Mouse (Mus musculus) retina, embryonic 14.5 days (tissue): Measurements from ENCODE around the gene Olfr594.
"Not testable (repeated sequence)": the region's sequence is repeated elsewhere in the genome, so short reads cannot be mapped to it uniquely, and the experiment has no call there.

ENCODE experiments used
- DNase-seq: peaks from one replicate; pipeline ENCODE4 v3.0.0-alpha.2; 2015; ENCODE audit warnings: low spot score

Olfr594 gene

DNA sequence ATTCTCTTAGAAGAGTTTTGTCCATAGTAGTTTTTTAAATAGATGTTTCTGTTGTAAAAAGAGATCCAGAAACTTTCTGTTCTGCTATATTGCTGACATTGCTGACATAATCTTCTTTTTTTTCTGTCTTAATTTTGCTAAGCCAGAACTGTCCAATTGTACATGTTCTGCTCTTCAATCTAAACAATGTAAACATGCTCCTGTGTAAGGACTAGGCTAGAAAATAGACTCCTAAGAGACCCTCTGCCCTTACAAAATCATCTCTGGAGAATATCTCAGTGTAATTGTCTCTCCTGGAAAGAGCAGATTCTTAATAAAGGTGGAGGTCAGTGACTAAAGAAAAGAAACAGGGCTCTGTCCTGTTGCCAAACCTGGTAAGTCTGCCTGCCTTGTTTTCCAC, at the start of gene Olfr594:
Gene Olfr594, plus strand, starts transcription at position 301 of the 400 bp plus-strand sequence.
- DNase-seq, result no peak

DNA sequence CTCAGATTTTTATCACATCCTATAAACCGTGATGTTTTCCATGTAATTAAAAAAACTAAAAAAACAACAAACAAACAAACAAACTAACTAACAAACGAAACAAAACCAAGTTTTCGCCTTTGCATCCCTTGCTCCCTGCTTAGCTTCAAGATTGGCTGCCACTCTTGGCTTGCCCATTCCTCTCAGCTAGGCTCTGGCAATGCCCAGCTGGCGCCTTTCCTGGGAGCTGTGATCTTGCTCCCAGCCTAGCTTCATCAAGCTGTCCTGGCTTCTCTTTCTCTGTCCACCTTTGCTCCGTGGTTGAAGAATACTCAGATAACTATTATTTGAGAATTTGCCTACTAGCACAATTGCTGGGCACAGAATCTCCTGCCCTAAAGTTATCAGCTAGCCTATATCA, 47.1 kb upstream of the Olfr594 start:
- no peak for DNase-seq

DNA sequence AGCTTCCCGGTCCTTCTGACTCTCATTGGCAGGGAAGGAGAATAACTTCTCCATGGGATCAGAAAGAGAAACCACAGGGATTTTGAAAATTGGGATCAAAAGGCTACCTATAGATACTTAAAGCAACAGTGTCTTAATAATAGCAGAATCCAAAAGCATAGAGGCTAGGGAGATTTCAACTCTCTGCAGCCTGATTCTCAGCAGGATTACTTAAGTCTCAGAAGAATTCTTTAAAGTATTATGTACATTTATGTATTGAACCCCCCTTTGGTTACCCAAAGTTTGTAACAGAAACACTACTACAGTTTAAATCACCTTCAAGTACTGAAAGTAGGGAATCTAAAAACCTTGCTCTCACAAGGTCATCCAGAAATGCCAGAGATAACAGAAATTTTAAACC, 38.6 kb upstream of the Olfr594 start, which contains the start of gene Olfr591:
Gene Olfr591, minus strand, starts transcription at position 101 of the 400 bp plus-strand sequence.
- DNase-seq, result no peak

DNA sequence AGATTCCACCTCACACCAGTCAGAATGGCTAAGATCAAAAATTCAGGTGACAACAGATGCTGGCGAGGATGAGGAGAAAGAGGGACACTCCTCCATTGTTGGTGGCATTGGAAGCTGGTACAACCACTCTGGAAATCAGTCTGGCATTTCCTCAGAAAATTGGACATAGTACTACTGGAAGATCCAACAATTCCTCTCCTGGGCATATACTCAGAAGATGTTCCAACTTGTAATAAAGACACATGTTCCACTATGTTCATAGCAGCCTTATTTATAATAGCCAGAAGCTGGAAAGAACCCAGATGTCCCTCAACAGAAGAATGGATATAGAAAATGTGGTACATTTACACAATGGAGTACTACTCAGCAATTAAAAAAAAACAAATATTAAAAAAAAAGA, 32.3 kb upstream of the Olfr594 start, which contains the start of gene Olfr592:
Gene Olfr592, plus strand, starts transcription at position 301 of the 400 bp plus-strand sequence.
- not testable (repeated sequence) for DNase-seq

DNA sequence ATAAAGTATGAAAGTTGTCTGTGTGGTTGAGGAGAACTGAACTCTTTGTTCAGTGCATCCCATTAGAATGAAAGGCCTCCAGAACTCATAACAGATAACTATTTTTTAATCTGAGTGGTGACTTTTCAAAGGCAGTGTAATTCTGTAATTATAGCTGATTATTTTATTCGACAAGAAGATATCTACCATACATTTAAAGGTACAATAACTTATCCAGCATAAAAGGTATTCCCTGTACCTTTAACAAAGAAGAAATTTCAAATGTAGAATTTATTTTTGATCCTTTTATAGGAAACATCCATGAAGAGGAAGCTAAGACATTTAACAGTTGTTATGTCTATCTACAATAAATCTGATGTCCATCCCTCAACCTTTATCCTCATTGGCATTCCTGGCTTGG, 5.2 kb upstream of the Olfr594 start, which contains the start of gene Olfr593:
Gene Olfr593, plus strand, starts transcription at position 301 of the 400 bp plus-strand sequence.
- no peak for DNase-seq

DNA sequence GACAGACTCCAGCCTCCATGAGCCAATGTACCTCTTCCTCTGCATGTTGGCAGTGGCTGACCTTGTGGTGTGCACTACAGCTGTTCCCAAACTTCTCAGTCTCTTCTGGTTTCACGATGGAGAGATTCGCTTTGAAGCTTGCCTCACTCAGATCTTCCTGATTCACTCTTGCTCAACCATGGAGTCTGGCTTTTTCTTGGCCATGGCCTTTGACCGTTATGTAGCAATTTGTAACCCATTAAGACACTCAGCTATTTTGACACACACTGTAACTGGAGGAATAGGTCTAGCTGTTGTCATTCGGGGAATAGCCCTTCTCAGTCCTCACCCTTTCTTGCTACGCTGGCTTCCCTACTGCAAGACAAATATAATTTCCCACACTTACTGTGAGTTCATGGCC, 4.7 kb upstream of the Olfr594 start:
- not testable (repeated sequence) for DNase-seq

DNA sequence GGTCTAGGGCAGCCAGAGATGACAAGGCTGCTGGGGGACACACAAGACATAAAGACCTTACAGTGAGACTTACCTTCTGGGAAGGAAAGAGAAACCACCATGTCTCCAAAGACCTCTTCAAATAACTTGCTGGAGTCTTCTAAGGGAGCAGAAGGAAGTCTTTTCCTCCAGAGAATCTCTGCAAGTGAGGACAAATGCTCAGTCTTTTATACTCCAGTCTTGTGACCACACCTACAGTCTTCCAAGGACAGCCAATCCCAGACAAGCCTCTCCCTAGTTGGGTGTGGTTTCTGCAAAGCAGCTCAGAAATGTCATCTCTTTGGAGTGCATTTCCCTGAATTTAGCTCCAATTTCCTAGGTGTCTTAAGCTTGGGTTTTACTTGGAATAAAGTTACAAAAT, 35.6 kb downstream of the Olfr594 start, which contains the start of gene Usp17ld:
Gene Usp17ld, minus strand, starts transcription at position 101 of the 400 bp plus-strand sequence.
- DNase-seq, result not testable (repeated sequence)
